Mouse (Mus musculus): ENCODE data around the gene Grm8. TPM values are rescaled to one million over a fixed set of nuclear protein-coding genes. Genes with fewer than 3 reads are reported as not detected.

Gene Grm8
- polyA plus RNA-seq, 1 experiment from 2014 or later, result 7.7 TPM

- H3K9ac ChIP-seq, result no peak overlapping the region
- H3K9me3 ChIP-seq, result no peaks in the 10 kb centered on the region
- no peaks in the 10 kb centered on the region for H3K36me3 ChIP-seq
- no peak overlapping the region for H3K4me3 ChIP-seq
- no peak for ATAC-seq (ENCODE audit: low read depth)
- H3K27ac ChIP-seq (replicated peaks), result no peak overlapping the region
- H3K4me2 ChIP-seq, result no peak overlapping the region
- 70% methylated on average over 4 of the region's 4 CpGs for WGBS
- no peaks in the 10 kb centered on the region for H3K27me3 ChIP-seq
- H3K4me1 ChIP-seq (replicated peaks), result peaks cover 9% of the 10 kb centered on the region
Measured at GRCm38 (mm10) chr6:27746493-27746892, 388.5 kb downstream of the Grm8 start.

- peak; percentile 76 for ATAC-seq (ENCODE audit: low read depth)
Measured at GRCm38 (mm10) chr6:27745693-27746451, 389.1 kb downstream of the Grm8 start.

GRCm38 (mm10) chr6:27689382-27689781 lies 445.6 kb downstream of the Grm8 start:
- Histone ChIP-seq H3K4me3 (no peak overlapping the region), H3K4me1 (replicated peaks) (no peaks in the 10 kb centered on the region), H3K4me2 (no peak overlapping the region), H3K9me3 (no peaks in the 10 kb centered on the region), H3K36me3 (no peaks in the 10 kb centered on the region), H3K27me3 (no peaks in the 10 kb centered on the region), H3K27ac (replicated peaks) (no peak overlapping the region), H3K9ac (no peak overlapping the region)
- no peak for ATAC-seq (ENCODE audit: low read depth)
- 79% methylated on average over 3 of the region's 3 CpGs for WGBS

More at GRCm38 (mm10) chr6:27745693-27746451, 389.1 kb downstream of the Grm8 start:
- no peaks in the 10 kb centered on the region for H3K27me3 ChIP-seq
- no peak overlapping the region for H3K9ac ChIP-seq
- H3K9me3 ChIP-seq, result no peaks in the 10 kb centered on the region
- no peak overlapping the region for H3K4me3 ChIP-seq
- peaks cover 9% of the 10 kb centered on the region for H3K4me1 ChIP-seq (replicated peaks)
- H3K27ac ChIP-seq (replicated peaks), result no peak overlapping the region
- H3K36me3 ChIP-seq, result no peaks in the 10 kb centered on the region
- no peak overlapping the region for H3K4me2 ChIP-seq
- WGBS, result 26% methylated on average over 5 of the region's 5 CpGs

- Histone ChIP-seq H3K27ac (replicated peaks) (no peak overlapping the region), H3K4me1 (replicated peaks) (no peaks in the 10 kb centered on the region), H3K9ac (no peak overlapping the region), H3K27me3 (no peaks in the 10 kb centered on the region), H3K36me3 (no peaks in the 10 kb centered on the region), H3K4me3 (no peak overlapping the region), H3K4me2 (no peak overlapping the region), H3K9me3 (0 out of 2 replicates have a peak, but pooled peaks cover 7% of the 10 kb centered on the region)
- WGBS, result 72% methylated on average over 6 of the region's 6 CpGs
- ATAC-seq (ENCODE audit: low read depth), result no peak
Measured at GRCm38 (mm10) chr6:27661747-27662435, 473.1 kb downstream of the Grm8 start.

GRCm38 (mm10) chr6:27657520-27657919 lies 477.5 kb downstream of the Grm8 start:
- no peak for ATAC-seq (ENCODE audit: low read depth)
- Histone ChIP-seq H3K4me3 (no peak overlapping the region), H3K27ac (replicated peaks) (no peak overlapping the region), H3K9ac (no peak overlapping the region), H3K27me3 (no peaks in the 10 kb centered on the region), H3K9me3 (0 out of 2 replicates have a peak, but pooled peaks cover 16% of the 10 kb centered on the region), H3K4me1 (replicated peaks) (no peaks in the 10 kb centered on the region), H3K4me2 (no peak overlapping the region), H3K36me3 (no peaks in the 10 kb centered on the region)
- WGBS, result 60% methylated on average over 1 of the region's 1 CpGs

- no peak overlapping the region for H3K27ac ChIP-seq (replicated peaks)
- H3K4me2 ChIP-seq, result no peak overlapping the region
- no peak overlapping the region for H3K4me3 ChIP-seq
- H3K27me3 ChIP-seq, result no peaks in the 10 kb centered on the region
- no peak overlapping the region for H3K9ac ChIP-seq
- no peak for ATAC-seq (ENCODE audit: low read depth)
- no peaks in the 10 kb centered on the region for H3K4me1 ChIP-seq (replicated peaks)
- H3K9me3 ChIP-seq, result no peaks in the 10 kb centered on the region
- H3K36me3 ChIP-seq, result no peaks in the 10 kb centered on the region
- 62% methylated on average over 1 of the region's 1 CpGs for WGBS
Measured at GRCm38 (mm10) chr6:27646503-27646902, 488.5 kb downstream of the Grm8 start.

- 84% methylated on average over 5 of the region's 5 CpGs for WGBS
- no peak overlapping the region for H3K4me3 ChIP-seq
- no peaks in the 10 kb centered on the region for H3K4me1 ChIP-seq (replicated peaks)
- H3K9ac ChIP-seq, result no peak overlapping the region
- H3K36me3 ChIP-seq, result no peaks in the 10 kb centered on the region
- no peak overlapping the region for H3K4me2 ChIP-seq
- H3K27ac ChIP-seq (replicated peaks), result no peak overlapping the region
- ATAC-seq (ENCODE audit: low read depth), result no peak
- no peaks in the 10 kb centered on the region for H3K9me3 ChIP-seq
- no peaks in the 10 kb centered on the region for H3K27me3 ChIP-seq
Measured at GRCm38 (mm10) chr6:27645054-27645453, 489.9 kb downstream of the Grm8 start.

- Histone ChIP-seq H3K27me3 (no peaks in the 10 kb centered on the region), H3K9ac (no peak overlapping the region), H3K36me3 (no peaks in the 10 kb centered on the region), H3K27ac (replicated peaks) (no peak overlapping the region), H3K9me3 (no peaks in the 10 kb centered on the region), H3K4me3 (no peak overlapping the region), H3K4me1 (replicated peaks) (no peaks in the 10 kb centered on the region), H3K4me2 (no peak overlapping the region)
- no peak for ATAC-seq (ENCODE audit: low read depth)
- 72% methylated on average over 3 of the region's 3 CpGs for WGBS
Measured at GRCm38 (mm10) chr6:27635898-27636297, 499.1 kb downstream of the Grm8 start.

GRCm38 (mm10) chr6:27617472-27617871 lies 517.5 kb downstream of the Grm8 start:
- Histone ChIP-seq H3K4me3 (no peak overlapping the region), H3K4me2 (no peak overlapping the region), H3K27me3 (no peaks in the 10 kb centered on the region), H3K36me3 (no peaks in the 10 kb centered on the region), H3K4me1 (replicated peaks) (no peaks in the 10 kb centered on the region; the same call in 1 of the 2 replicates), H3K9me3 (no peaks in the 10 kb centered on the region), H3K9ac (no peak overlapping the region), H3K27ac (replicated peaks) (no peak overlapping the region)
- ATAC-seq (ENCODE audit: low read depth), result no peak
- WGBS, result 24% methylated on average over 4 of the region's 4 CpGs

- H3K36me3 ChIP-seq, result no peaks in the 10 kb centered on the region
- no peak overlapping the region for H3K4me3 ChIP-seq
- no peaks in the 10 kb centered on the region for H3K9me3 ChIP-seq
- no peak overlapping the region for H3K9ac ChIP-seq
- no peak overlapping the region for H3K4me2 ChIP-seq
- no peak overlapping the region for H3K27ac ChIP-seq (replicated peaks)
- 35% methylated on average over 2 of the region's 2 CpGs for WGBS
- H3K4me1 ChIP-seq (replicated peaks), result no peaks in the 10 kb centered on the region
- no peaks in the 10 kb centered on the region for H3K27me3 ChIP-seq
- no peak for ATAC-seq (ENCODE audit: low read depth)
Measured at GRCm38 (mm10) chr6:27580485-27580884, 554.5 kb downstream of the Grm8 start.

GRCm38 (mm10) chr6:27545516-27545915 lies 589.5 kb downstream of the Grm8 start:
- no peak overlapping the region for H3K4me2 ChIP-seq
- H3K9me3 ChIP-seq, result no peaks in the 10 kb centered on the region
- no peaks in the 10 kb centered on the region for H3K36me3 ChIP-seq
- WGBS, result 82% methylated on average over 6 of the region's 6 CpGs
- H3K4me1 ChIP-seq (replicated peaks), result no peaks in the 10 kb centered on the region
- no peak for ATAC-seq (ENCODE audit: low read depth)
- H3K27ac ChIP-seq (replicated peaks), result no peak overlapping the region
- no peak overlapping the region for H3K4me3 ChIP-seq
- H3K9ac ChIP-seq, result no peak overlapping the region
- no peaks in the 10 kb centered on the region for H3K27me3 ChIP-seq

- no peaks in the 10 kb centered on the region for H3K9me3 ChIP-seq
- no peak overlapping the region for H3K9ac ChIP-seq
- H3K36me3 ChIP-seq, result no peaks in the 10 kb centered on the region
- no peak for ATAC-seq (ENCODE audit: low read depth)
- no peak overlapping the region for H3K4me2 ChIP-seq
- no peak overlapping the region for H3K27ac ChIP-seq (replicated peaks)
- 66% methylated on average over 1 of the region's 1 CpGs for WGBS
- no peaks in the 10 kb centered on the region for H3K4me1 ChIP-seq (replicated peaks)
- H3K27me3 ChIP-seq, result no peaks in the 10 kb centered on the region
- H3K4me3 ChIP-seq, result no peak overlapping the region
Measured at GRCm38 (mm10) chr6:27517620-27518019, 617.4 kb downstream of the Grm8 start.

Measured in neural tube, embryonic 13.5 days (tissue).